Comparison of ENCODE assay signal across 8 mouse cellular contexts in genomic region chr2:31667332-31667731, GRCm38 (mm10). TPM values are rescaled to one million over a fixed set of nuclear protein-coding genes. Genes with fewer than 3 reads are reported as not detected.
A peak's percentile ranks its signal among the peaks of the same experiment; 100 is the strongest.
DNase-seq lines count a peak whose midpoint lies in the region; ATAC-seq and TF ChIP-seq lines count a peak whose summit lies in the region.
"Had no signal": no experiment of that assay in that cellular context is flagged by ENCODE, and none has a peak within 500 bp of the region (broad histone marks: within the 10 kb centered on the region; RNA-seq: fewer than 3 reads in every experiment).

No protein-coding gene starts in this region.

- no peak for ATAC-seq in intestine, postnatal 0 days
- no peak for ATAC-seq in intestine, embryonic 16.5 days

- WGBS in intestine, postnatal 0 days: 25% methylated on average over 4 of the region's 4 CpGs
- WGBS in intestine, embryonic 16.5 days: 28% methylated on average over 4 of the region's 4 CpGs

- peak; percentile 76 for TF ChIP-seq CTCF in intestine, postnatal 0 days (IDR thresholded peaks at IDR 0.05; ENCODE audit: low read depth)
- TF ChIP-seq CTCF in C2C12 (IDR thresholded peaks at IDR 0.05; ENCODE audit: control insufficient read depth, insufficient read depth, insufficient read length): peak; percentile 77

- H3K4me1 ChIP-seq in intestine, postnatal 0 days (replicated peaks; ENCODE audit: control insufficient read depth, insufficient read depth, low read length): no peaks in the 10 kb centered on the region
- H3K4me1 ChIP-seq in intestine, embryonic 16.5 days (ENCODE audit: control insufficient read depth, insufficient read depth, low read length): peaks cover 2% of the 10 kb centered on the region; the same call in 1 of the 2 replicates

- no peaks in the 10 kb centered on the region for H3K27me3 ChIP-seq in intestine, postnatal 0 days (replicated peaks; ENCODE audit: control insufficient read depth, insufficient read depth, low read length)
- H3K27me3 ChIP-seq in intestine, embryonic 16.5 days (replicated peaks; ENCODE audit: control insufficient read depth, insufficient read depth, low read length): no peaks in the 10 kb centered on the region
- peaks cover 10% of the 10 kb centered on the region for H3K27me3 ChIP-seq in C2C12 (ENCODE audit: control insufficient read depth, insufficient read depth, insufficient read length)

- H3ac ChIP-seq in C2C12 (ENCODE audit: control insufficient read depth, insufficient read length, low read depth): no peak overlapping the region

- H3K4me2 ChIP-seq in intestine, postnatal 0 days (replicated peaks; ENCODE audit: low read depth): no peak overlapping the region
- no peak overlapping the region for H3K4me2 ChIP-seq in intestine, embryonic 16.5 days (ENCODE audit: low read depth, low read length)
- H3K4me2 ChIP-seq: embryonic facial prominence, embryonic 13.5 days had no signal

- peaks cover 12% of the 10 kb centered on the region for H3K79me3 ChIP-seq in C2C12 (ENCODE audit: low read depth)

- H3K9ac ChIP-seq in intestine, postnatal 0 days (ENCODE audit: low read depth, low read length): no peak overlapping the region
- H3K9ac ChIP-seq in intestine, embryonic 16.5 days (ENCODE audit: low read depth, low read length): no peak overlapping the region
- H3K9ac ChIP-seq: embryonic facial prominence, embryonic 13.5 days had no signal

- H3K9me3 ChIP-seq in intestine, postnatal 0 days (ENCODE audit: control insufficient read depth): no peaks in the 10 kb centered on the region
- no peaks in the 10 kb centered on the region for H3K9me3 ChIP-seq in intestine, embryonic 16.5 days (ENCODE audit: control insufficient read depth, low read length)
- H3K9me3 ChIP-seq: embryonic facial prominence, embryonic 13.5 days had no signal

- H3K27ac ChIP-seq in intestine, postnatal 0 days (ENCODE audit: low read depth, low read length): no peak overlapping the region
- no peak overlapping the region for H3K27ac ChIP-seq in intestine, embryonic 16.5 days (ENCODE audit: low read length)
- H3K27ac ChIP-seq: embryonic facial prominence, embryonic 13.5 days had no signal

- peak; percentile 77 for DNase-seq in MN1 (ENCODE audit: low spot score)
- DNase-seq in kidney, postnatal 14 days: peak; percentile 61
- no peak for DNase-seq in testis, postnatal 14 days (ENCODE audit: low spot score)
- no peak for DNase-seq in layer of hippocampus, postnatal 36 days

- no peak overlapping the region for H3K4me3 ChIP-seq in intestine, postnatal 0 days (ENCODE audit: low read depth, low read length)
- H3K4me3 ChIP-seq in intestine, embryonic 16.5 days (ENCODE audit: low read length): no peak overlapping the region
- H3K4me3 ChIP-seq in C2C12 (ENCODE audit: insufficient read depth, poor library complexity, severe bottlenecking): no peak overlapping the region
- H3K4me3 ChIP-seq: embryonic facial prominence, embryonic 13.5 days had no signal

- peaks cover 4% of the 10 kb centered on the region; the same call in 1 of the 2 replicates for H3K36me3 ChIP-seq in intestine, postnatal 0 days (ENCODE audit: control insufficient read depth, insufficient read depth)
- no peaks in the 10 kb centered on the region for H3K36me3 ChIP-seq in intestine, embryonic 16.5 days (ENCODE audit: control insufficient read depth, insufficient read depth, low read length)
- H3K36me3 ChIP-seq in C2C12 (ENCODE audit: control insufficient read depth, insufficient read depth): peaks cover 5% of the 10 kb centered on the region

- H3K79me2 ChIP-seq in C2C12 (ENCODE audit: control insufficient read depth, insufficient read depth): peaks cover 18% of the 10 kb centered on the region

TF ChIP-seq in C2C12, 6 proteins besides CTCF, POLR2A, EP300 and RAD21:
- TF ChIP-seq MAX (IDR thresholded peaks at IDR 0.05): no peak
- no peak for TF ChIP-seq MYOD1 (IDR thresholded peaks at IDR 0.05; ENCODE audit: control insufficient read depth, insufficient read length, low read depth)
TF ChIP-seq in C2C12: peak in this region for 0.

RNA-seq across cellular contexts. Expression of gene Exosc2, which starts 3.2 kb away (rescaled TPM):
- polyA plus RNA-seq in intestine, postnatal 0 days (2015; fragmentation: Nextera tagmentation; extraction: Ambion mirVana): 18.2 and 18.8 TPM in 2 replicates
- 51.3 and 64.3 TPM in 2 replicates for polyA plus RNA-seq in intestine, embryonic 16.5 days (2015; fragmentation: Nextera tagmentation; extraction: Ambion mirVana)
- 63.4 TPM for polyA plus RNA-seq in C2C12 (2012; fragmentation: generic; extraction: Trizol)
- total RNA-seq in layer of hippocampus, postnatal 36 days (2021): 10 to 100 TPM; 19.0 to 23.9 TPM

RNA-seq across cellular contexts. Expression of gene Abl1, which starts 20.8 kb away (rescaled TPM):
- 13.4 and 14.5 TPM in 2 replicates for polyA plus RNA-seq in intestine, postnatal 0 days (2015; fragmentation: Nextera tagmentation; extraction: Ambion mirVana)
- 25.1 and 26.2 TPM in 2 replicates for polyA plus RNA-seq in intestine, embryonic 16.5 days (2015; fragmentation: Nextera tagmentation; extraction: Ambion mirVana)
- 45.9 TPM for polyA plus RNA-seq in C2C12 (2012; fragmentation: generic; extraction: Trizol)
- total RNA-seq in layer of hippocampus, postnatal 36 days (2021): 10 to 100 TPM; 44.8 to 46.3 TPM

RNA-seq across cellular contexts. Expression of gene Prdm12, which starts 27.5 kb away (rescaled TPM):
- not detected in 2 replicates for polyA plus RNA-seq in intestine, postnatal 0 days (2015; fragmentation: Nextera tagmentation; extraction: Ambion mirVana)
- not detected in 2 replicates for polyA plus RNA-seq in intestine, embryonic 16.5 days (2015; fragmentation: Nextera tagmentation; extraction: Ambion mirVana)
- not detected for polyA plus RNA-seq in C2C12 (2012; fragmentation: generic; extraction: Trizol)
- under 1 TPM in 1 of 2 experiments, not detected in 1; 0.30 TPM for total RNA-seq in layer of hippocampus, postnatal 36 days (2021)

Comparison
In these comparisons a context has a peak if more than half of its experiments do, and no peak if none do; other contexts are left out.
1. DNase-seq: peak in MN1 (single experiment) and kidney, postnatal 14 days (single experiment); none in testis, postnatal 14 days (single experiment) and layer of hippocampus, postnatal 36 days (0 of 2).